Mouse (Mus musculus) right cerebral cortex, adult 18-20 months (tissue): Measurements from ENCODE around the gene Eef2k.

Experiments
- DNase-seq: peaks from one replicate; pipeline ENCODE4 v3.0.0; 2022; ENCODE audit warnings: mixed read lengths

The Eef2k gene

DNA sequence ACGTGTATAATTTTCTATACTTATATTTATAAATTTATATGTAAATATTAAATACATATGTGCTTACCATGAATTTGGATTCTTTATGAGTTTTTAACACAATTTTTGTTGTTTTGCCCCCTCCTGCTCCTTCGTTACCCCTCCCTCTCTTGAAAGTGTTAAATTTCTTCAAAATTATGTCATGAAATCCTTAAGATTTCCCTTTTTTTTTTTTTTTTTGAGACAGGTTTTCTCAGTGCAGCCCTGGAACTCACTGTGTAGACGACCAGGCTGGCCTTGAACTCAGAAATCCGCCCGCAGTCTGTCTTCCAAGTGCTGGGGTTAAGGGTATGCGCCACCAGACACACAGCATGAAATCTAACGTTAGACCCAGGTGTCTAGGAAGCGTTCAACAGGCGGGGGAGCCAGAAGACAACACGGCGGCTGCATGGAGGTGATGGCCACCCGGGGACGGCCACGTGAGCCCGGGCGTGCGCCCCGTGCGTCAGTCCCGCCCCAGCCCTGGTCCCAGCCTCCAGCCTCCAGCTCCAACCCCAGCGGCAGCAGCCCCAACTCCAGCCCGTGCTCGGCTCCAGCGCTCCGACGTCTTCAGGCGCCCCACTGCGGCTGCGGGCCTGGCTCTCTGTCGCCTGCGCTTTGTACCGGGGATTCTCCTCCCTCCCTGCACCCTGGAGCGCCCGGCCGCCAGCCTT, at the start of gene Eef2k:
Eef2k (plus strand) TSS at position 487 of the 692 bp plus-strand sequence.
- DNase-seq = peak; percentile 92

DNA sequence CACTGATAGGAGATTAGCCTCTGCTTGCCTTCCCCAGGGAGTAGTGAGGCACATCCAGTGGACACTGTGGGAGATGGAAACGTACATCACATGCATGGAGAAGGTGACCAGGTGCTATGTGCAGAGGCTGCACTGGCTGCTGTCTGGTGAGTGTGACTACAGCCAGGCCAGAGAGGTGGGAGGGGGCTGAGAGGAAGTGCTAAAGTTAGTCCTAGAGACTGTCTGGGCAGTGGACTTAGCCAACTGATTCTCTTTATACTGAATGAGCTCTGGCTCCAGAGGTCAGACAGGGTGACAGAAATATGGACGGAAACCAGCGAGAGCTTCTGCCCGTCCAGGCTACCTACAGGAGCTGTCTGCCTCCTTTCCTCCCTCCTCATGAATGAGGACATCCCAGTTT, 47.1 kb upstream of the Eef2k start:
- DNase-seq = no peak

DNA sequence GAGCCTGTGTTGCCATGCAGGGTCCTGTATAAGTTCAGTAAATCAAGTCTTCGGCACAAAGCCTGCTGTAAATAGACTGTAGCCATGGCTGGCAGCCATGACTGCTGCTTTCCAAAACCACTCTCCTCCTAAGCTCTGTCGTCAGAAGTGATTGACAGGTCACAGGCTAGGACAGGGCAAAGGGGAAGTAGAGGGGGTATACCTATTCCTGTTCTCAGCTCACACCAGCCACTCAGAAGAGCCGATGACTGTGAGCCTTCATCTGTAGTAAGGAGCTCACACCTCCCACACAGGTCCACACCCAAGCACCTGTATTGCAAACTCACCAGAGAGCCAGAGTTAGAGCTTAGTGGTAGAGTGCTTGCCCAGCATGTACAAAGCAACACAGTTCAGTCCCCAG, 46.3 kb upstream of the Eef2k start:
- DNase-seq = no peak

DNA sequence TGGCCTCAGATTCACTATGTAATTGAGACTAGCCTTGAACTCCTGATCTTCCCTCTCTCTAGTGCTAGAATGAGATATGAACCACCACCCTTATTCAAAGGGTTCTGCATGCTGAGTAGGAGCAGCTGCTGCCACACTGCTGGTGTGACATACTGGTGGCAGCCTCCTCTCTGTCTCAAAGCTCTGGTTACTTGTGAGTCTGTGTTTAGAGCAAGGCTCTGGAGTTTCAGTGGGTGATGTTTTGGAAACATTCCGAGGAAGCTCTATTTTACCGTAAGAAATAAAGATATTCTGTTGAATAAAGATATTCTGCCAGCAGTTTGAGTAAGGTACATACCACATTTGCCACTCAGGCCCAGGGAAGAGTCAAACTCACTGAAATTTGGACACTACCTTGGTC, 39.4 kb upstream of the Eef2k start:
- no peak for DNase-seq

DNA sequence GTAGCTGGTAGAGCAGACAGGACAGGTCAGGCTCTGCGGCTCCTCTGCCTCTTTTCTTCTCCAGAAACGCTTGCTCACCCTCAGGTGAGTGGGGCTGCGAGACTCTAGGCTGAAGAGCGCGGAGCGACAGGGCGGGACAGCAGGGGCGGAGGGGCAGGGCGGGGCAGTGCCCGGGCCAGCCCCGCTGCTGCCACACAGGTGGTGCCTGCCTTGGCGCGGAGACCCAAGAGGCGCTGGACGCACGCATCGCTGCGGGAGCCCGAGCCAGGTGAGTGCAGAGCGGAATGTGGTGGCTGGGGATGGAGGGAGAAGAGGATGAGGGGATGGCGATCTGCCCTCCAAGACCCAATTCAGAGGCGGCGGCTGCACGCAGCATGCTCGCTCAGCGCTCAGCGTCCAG, 32.9 kb upstream of the Eef2k start:
- DNase-seq = no peak

DNA sequence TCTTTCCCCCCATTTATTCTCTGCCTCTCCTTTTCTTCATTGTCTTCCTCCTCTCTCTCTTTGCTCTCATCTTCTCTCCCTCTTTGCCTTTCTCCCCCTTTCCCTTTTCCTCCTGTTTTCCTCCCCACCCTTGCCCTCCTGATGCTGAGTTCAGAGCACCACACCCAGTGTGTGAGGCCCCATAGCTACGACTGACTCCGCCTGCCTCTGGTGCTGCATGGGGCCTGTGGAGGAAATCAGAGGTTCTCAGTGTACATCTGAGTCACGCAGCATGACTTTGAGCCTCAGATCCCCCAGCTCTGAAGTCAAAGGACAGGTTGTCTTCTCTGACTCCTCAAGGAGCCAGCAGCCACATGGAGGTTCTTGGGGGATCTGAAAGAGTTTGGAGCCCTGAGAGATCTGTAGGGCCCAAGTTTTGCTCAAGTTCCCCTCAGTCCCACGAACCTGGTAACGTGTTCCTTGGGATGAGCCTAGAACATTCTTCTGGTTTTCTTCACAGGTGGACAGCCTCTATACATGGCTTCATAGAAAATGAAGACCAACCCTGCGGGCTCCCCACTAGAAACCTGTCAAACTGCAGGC, 30.7 kb upstream of the Eef2k start, which contains the start of gene Gm5737:
Gm5737 (plus strand) TSS at position 532 of the 582 bp plus-strand sequence.
- DNase-seq = no peak

DNA sequence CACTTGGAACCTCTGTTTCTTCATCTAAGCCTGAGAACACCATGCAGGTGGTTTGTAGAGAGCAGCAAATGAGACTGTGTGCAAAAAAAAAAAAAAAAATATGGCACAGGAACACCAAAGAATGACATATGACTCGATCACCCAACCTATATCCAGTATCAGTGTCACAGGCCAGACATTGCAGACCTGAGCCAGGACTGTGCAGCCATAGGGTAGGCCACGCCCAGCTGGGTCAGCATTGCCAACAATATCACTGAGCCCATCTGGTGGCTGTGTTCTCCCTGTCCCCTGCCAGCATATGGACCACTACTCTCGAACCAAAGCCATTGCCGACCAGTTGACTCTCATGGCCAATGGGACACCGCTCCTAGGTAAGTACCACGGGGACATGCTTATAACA, 25.1 kb upstream of the Eef2k start:
- DNase-seq = no peak

DNA sequence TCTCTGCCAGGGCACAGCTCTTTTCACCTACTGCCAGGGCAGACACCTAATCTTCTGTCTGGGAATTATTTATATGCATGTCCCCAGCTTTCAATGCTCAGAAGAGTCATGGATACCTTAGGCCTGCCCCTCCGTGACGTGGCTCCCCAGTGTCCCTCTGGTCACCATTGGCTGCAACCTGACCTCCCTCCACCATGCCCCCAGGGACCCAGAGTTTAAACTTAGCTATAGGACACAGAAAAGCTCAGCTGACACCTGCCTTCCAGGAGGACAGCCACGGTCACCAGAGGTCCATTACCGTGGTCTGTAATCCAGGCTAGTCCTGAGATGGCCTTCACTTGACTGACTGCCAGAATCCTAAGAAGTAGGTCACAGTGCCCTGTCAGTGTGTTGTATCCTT, 23.2 kb upstream of the Eef2k start:
- no peak for DNase-seq

DNA sequence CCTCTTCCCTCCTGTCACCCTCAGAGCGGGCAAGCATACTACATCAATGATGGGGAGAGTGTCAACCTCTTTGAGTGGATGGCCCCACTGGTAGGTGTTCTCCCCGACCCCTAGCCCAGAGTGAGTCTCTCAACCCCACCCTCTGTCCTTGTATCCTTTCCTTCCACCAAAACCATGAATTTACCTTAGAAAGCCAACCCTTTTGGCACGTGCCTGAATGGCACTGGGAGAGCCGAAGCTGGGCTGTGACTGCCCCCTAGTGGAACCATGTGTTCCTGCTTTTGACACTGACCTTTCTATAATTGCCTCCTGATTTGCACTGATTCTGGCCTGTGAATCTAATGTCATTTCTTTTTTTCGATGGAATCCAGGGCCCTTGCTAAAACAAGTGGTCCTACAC, 19.4 kb upstream of the Eef2k start:
- peak; percentile 48 for DNase-seq

DNA sequence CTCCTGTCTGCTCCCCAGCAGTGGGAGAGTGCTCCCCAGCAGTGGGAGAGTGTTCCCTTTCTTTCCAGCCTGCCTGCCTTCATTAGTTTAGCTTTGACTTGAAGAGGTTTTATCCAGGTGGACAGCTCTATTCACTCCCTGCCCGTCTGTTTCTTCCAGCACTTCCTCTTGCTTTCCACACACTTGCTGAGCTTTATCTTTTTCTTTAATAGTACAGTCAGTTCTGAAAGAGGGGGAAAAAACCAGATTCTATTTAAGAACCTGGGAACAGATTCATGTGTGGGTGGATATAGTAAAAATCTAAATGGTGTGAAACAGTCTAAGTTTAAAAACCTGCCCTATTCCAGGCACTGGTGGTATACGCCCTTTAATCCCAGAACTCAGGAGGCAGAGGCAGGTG, 17.5 kb upstream of the Eef2k start:
- DNase-seq = peak; percentile 37

DNA sequence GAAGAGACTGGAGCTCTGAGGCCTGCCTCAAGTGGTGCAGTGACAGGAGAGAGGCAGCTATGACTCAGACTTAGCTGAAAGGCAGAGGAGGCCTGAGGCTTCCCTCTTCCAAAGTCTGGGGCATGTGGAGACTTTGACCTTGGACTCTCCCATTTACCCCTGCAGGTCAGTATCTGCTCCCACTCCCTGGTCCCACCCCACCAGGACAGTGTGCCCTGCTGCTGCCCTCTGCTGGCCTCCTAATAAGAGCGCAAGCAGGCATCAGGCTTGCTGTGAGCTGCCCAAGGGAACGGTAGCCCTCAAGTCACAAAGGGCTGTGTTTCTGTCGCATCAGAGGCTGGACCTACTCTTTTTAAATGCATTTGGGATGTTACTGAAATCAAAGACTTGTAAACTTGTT, 16.2 kb upstream of the Eef2k start:
- DNase-seq = peak; percentile 17

DNA sequence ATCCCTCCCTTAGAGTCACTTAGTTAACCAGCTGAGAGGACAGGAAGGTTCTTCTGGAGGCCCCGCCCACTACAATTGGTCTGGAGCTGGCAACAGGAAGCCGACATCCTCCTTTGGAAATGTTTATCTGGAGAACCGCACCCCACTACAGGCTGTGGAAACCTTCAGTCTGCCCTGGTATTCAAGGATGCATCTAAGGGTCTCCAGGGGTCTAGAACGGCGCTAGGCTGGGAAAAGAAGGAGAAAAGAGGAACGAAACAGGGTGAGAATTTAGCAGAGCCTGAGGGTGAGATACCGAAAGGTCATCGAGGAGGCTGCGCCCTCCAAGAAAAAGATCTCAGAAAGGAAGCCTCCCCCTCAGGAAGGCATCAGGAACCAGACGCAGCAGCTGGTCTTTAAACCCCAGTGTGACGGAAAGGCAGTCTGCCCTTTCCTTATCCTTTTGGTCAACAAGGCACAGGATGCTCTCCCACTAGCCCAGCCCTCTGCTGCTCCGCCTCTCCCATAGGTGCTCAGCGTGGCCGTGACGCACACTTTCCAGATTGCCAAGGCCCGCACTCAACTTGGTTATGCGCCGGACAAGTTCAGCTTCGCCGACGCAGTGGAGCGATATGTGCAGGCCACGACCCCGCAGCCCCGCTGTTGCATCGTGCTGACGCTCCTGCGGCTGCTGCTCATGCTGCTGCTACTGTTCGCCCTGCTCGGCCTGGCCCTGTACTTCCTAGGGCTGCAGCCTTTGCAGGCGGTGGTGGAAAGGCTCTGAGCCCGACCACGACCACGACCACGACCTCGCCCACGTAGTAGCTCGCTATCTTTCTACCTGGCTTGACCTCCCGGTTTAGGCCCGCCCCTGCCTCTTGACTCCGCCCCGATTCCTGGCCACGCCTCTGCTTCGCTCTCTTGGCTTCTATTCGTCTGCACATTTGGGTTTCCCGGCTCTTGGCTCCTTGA, 11.9 kb upstream of the Eef2k start:
- peak; percentile 70 for DNase-seq

DNA sequence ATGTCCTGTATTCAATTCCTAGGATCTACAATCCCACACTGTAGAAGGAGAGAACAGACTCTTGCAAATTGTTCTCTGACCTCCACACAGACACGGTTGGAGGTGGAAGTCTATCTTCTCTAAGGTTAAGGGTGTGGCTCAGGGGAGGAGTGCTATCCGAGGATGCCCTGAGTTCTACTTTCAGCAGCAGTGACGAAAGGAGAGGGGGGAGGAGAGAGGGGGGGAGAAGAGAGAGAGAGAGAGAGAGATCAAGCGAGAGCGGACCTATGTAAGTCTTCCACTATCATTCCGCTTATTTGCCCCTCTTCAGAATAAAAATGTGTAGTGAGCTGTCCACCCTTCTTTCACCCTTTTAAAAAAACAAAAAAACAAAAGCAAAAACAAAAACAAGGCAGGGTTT, 8.2 kb upstream of the Eef2k start:
- no peak for DNase-seq

DNA sequence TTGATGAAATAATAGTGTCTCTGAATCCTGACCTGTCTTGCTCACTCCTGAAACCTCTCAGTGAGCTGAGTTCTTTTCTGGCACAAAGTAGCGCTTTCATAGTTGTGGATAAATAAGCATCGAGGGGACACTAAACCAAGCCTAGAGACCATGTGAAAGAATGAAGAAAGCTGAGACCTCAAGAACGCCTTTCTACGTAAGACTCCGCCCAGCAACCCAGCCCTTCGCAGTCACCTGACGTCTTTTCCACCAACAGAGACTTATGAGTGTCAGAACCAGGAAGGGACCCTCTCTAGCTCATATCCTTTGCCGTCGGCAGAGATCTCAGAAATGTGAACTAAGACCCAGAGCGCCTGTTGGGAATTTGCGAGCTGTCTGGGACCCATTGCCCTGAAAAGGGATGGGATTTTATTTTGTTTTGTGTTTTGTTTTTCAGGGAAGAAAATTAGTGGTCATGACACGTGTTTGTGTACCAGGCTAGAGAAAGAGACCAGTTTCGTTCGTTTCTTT, 7.7 kb upstream of the Eef2k start:
- peak; percentile 82 for DNase-seq

DNA sequence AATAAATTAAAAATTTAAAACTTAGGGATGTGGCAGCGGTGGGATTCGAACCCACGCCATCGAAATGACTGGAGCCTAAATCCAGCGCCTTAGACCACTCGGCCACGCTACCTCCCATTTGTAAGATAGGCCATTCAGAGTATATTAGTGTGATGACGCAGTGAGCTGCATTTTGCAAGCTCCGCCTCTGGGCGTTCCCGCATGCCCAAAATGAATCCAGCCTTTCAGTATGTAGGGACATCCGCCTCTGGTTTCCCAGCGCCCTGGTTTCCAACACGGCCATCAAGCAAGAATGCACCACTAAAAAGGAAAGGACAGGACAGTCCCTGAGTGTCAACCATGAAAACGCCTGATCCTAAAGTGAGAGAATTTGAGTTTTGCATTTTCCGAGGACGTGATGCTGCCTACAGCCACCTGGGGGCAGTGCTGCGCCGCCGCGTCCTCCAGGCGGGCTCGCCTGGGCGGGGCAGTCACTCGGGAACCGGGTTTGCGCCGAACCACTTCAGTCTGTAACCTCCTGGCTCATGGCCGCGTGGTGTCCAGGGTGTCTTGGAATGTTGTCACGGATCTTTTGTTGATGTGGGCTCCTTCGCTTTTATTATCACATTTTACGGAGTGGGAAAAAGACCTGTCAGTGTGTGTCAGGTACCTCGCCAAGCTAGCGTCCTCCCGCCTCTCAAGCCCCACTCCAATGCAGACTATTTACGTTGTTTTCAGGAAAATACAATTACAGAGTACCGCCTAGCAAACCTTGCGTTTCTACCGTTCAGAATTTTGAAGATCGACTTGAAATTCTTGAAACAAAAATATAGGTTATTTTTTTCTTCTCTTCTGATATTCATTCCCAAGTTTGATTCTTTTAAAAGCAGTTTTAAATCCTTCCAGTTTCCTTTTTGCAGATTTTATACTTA, 6.9 kb upstream of the Eef2k start:
- peak; percentile 94 for DNase-seq

DNA sequence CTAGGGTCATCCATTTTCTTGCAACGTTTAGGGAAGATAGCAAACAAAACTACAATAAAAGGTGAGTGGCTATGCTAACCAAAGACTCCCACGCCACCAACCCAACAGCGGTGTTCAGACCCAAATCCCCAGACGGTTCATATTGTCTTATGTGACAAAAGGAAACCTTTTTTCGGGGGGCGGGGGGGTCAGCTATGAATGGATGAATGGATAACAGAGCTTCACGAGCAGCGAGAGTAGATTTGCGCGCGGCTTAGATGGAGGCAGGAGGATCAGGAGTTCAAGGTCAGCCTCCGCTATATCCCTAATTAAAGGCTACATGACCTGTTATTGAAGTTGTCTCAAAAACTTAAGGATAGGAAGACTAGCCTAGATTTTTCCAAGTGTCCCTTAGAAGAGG, 6.3 kb upstream of the Eef2k start:
- no peak for DNase-seq

DNA sequence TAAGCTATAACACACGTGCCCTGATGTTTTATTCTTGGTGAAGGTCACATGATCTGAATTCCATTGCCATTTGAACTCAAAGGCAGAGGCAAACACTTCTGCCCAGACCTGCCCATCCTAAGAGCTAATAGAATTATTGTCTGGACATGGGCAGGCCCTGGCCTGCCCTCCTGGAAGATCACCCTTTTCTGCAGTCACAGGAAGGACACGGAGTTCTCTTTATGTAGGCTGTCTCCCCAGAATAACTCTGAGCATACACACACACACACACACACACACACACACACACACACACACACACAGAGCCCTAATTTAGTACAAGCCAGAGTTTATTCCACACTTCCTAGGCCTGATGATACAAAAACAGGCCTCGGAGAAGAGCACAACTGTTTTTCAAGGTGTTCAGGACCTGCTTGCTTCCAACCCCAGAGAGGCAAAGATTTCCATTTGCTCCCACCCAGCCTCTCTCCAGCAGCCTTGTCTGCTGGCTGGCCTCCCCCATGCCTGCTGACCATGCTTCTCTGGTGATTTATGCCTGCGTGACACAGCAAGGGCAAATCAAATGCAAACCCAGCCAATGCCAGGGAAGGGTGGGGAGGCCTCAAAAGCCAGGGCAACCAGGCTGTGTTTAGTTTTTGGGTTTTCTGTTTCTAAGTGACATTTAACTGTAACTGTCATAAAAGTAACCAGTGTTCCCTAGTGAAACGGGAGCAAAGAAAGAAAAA, 4.0 kb upstream of the Eef2k start:
- DNase-seq = no peak

DNA sequence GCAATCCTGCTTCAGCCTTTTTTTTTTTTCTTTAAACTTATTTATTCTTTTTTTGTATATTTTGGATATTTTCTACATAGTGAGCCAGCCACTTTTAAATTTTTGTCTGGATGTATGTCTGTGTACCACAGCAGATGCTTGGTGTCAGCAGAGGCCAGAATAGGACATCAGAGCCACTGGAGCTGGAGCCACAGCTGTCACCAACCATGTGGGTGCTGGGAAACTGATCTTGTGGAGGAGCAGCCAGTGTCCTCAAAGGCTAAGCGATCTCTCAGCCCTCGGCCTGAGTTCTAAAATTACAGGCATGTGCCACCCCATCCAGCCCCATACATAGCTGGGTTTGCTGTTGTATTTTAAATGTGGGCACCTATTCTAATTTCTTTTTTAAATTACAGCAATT, 2.8 kb upstream of the Eef2k start:
- DNase-seq = no peak

DNA sequence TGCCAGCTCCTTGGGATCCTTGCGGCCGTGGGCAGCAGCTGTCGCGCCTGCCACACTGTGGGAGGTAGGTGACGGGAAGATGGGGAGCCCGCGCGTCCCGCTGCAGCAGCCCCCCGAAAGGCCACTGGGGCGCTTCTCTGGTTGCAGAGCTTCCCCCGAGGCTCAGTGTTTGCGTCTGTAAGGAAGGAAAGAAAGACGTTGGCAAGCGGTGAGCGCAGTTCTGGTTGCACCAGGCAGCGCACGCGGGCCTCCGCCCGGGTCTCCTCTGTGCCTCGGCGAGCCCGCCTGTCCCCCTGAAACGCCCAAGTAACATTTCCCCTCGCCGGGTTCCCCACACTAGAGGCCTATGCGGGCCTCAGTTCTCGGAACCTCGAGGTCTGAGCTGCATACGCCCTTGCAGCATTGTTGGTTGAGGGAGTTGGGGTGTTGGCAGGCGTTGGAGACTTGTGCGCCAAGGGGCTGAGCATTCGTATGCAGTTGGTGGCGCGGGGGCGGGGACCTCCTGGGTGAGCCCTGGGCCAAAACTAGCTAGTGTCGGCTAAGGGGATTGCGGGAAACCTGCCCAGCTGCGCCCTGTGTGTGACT, 498 bp downstream of the Eef2k start:
- peak; percentile 90 for DNase-seq

DNA sequence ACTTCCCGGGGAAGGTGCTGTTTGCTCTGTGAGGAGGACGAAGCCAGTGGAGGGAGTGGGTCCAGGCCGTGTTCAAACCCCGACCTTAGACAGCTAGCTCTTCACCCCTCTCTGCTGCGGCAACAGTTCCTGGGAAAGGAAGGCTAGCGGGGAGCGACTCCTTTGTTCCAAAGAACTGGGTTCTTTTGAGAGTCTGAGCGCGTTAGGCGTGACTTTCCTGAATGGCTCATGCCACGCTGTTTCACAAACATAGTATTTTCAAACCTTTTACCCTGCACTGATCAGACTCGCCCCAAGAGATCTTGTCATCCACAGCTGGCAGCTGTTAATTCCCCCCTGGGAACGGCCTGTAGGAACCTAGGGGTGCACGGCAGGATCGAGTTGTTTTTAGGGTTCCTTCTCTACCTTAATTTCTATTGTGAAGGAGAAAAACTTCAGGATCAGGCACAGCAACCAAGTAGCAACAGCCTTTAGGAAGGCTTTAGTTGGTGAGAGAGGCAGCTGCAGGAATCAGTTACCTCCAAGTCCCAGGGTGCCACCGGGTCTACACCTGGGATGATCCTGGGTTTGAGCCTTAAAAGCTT, 1.3 kb downstream of the Eef2k start:
- no peak for DNase-seq

DNA sequence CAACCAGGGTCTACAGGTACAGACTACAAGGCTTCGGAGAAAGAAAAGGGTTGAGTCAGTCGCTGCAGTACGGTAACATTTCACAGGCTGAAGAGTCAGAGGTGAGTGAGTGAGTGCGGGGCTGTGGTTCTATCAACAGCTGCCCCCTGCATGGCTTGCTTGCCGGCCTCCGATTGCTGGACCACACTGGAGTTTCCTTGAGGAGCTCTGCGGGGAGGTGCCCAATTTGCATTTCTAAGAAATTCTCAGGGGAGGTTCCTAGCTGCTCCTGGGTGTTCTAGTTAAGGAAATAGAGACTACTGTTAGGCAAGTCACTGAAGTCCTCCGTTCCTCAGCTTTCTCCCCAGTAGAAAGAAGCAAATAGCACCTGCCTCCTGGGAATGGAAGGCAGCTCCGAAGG, 2.1 kb downstream of the Eef2k start:
- DNase-seq = no peak
